Mouse (Mus musculus) 3134 (cell line): ENCODE results near the gene Tmem120b.

Source experiments
- DNase-seq: peaks from one replicate; pipeline ENCODE4 v3.0.0-alpha.2; 2011; ENCODE audit warnings: low spot score; ENCODE audit not compliant: insufficient read length; ENCODE audit errors: extremely low read depth

Gene Tmem120b

DNA sequence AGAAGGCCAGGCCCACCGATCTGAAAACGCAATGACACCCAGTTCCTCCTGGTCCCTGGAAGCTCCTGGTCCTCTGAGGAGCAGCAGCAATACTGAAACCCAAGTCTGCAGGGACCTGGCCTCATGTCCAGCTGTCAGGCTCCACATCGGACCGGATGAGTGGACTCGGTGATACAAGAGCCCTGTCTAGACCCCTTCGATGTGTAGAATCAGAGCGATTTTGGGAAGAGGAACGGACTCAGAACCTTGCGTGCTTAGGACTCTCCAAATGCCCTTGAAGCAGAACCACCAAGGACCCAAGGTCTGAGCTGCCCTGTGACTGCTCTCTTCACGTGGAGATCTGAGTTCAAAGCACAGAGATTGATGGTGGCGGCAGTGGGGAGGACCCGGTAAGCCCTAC is at the start of gene Tmem120b:
Tmem120b (plus strand) TSS at position 301 of the 400 bp plus-strand sequence.
- DNase-seq: no peak

GRCm38 (mm10) chr5:123019336-123020016 is 48.7 kb upstream of the Tmem120b start:
- no peak for DNase-seq

- no peak for DNase-seq
Observed at GRCm38 (mm10) chr5:123020426-123020825, 47.8 kb upstream of the Tmem120b start.

DNA sequence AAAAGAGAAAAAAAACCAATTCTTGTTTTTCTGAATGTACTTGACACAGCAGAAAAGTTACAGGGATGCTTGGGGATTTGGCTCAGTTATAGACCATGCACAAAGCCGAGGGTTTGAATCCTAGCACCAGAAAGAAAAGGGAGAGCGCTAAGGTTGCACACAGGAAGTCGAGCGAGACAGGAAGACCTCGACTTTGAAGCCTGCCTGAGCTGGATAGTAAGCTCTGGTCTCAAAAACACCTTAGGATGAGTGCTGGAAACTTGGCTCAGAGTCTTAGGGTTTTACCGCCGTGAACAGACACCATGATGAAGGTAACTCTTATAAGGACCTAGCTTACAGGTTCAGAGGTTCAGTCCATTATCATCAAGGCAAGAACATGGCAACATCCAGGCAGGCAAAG is 46.8 kb upstream of the Tmem120b start:
- no peak for DNase-seq

DNA sequence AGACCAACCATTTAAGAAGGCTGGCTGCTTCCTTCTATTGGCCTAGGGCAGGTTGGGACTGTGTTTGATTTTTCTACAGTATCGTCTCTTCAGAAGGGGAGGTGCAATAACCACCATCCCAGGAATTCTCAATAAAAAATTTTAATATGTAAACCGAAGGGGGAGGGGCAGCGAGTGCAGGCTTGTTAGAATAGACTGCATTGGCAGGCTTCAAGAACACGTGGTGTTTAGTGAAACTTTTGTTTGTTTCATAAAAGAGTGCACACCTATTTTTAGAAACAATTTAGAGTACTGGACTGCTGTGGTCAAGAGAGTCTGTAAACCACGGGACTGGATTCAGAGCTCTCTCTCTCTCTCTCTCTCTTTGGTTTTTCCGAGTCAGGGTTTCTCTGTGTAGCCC is 45.2 kb upstream of the Tmem120b start:
- DNase-seq: no peak

DNA sequence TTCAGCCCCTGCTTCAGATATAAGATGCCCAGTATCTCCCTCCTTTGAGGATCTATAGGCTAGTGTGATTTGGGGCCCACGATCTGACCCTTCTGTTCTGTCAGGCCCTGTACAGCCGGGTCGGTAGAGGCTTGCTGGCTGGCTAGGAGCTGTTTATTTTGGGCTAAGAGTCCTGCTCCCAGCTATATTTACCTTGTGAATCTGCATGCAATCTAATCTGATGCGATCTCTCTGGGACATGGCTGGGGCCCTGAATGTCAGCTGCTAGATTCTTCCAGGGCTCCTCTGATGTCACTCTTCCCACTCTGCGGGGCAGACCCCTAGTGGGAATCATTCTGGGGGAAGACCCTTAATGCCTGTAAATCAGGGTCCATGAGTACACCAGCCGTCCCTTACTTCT is 43.9 kb upstream of the Tmem120b start:
- DNase-seq: no peak

DNA sequence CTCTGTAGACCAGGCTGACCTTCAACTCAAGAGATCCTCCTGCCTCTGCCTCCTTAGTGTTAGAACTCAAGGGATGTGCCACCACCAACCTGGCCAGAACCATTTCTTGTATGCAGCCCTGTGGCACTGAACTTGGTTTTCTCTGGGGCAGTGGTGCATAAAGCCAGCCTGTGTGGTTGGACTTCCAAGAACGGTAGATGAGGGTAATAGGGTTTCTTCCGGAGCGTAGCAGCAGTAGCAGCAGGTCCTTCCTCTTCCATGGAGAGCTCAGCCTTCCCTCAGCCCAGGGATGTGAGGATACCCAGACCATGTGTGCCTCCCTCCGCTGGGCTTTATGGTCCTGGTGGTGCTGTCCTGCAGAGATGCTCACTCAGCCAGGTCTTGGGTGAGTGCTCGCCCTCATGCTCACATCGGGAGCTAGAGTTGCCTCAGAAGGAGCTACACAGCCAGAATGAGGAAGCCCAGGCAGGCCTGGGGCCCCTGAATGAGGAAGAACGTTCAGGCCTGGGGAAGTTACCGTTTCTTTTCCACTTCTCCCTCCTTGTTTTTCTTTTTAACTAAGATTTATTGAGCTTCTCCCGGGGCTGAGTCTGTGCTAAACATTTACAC is 43.1 kb upstream of the Tmem120b start:
- no peak for DNase-seq

- no peak for DNase-seq
Observed at GRCm38 (mm10) chr5:123026414-123026813, 41.8 kb upstream of the Tmem120b start.

DNA sequence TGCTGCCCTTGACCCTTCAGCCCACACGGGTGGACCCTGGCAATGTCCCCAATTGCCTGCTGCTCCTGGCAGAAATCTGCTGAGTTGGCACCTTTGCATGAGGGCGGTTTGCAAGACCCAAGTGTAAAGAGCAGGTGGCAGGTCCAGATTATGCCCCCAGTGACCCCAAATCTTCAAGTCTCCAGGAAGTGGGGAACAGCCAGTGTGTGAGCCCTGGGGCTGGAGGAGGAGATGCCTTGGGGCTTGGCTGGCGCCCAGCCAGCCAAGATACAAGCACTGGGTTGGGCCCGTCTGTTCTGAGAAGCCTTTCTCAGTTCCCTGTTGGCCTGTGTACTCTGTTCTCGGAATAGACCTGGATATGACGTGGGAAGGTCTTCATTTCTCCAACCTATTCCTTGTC is 40.8 kb upstream of the Tmem120b start:
- no peak for DNase-seq

GRCm38 (mm10) chr5:123029729-123030128 is 38.5 kb upstream of the Tmem120b start:
- DNase-seq: no peak

DNA sequence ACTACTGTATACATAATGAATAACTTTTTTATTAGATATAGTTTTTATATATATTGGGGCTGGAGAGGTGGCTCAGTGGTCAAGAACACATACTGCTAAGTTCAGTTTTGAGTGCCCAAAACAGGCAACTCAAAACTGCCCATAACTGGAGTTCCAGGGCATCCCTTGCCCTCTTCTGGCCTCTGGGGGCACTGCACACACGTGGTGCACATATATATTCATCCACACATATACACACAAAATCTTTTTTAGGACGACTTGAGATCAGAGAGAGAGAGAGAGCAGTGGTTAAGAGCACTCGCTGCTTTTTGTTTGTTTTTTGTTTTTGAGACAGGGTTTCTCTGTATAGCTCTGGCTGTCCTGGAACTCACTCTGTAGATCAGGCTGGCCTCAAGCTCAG is 36.9 kb upstream of the Tmem120b start:
- no peak for DNase-seq

- DNase-seq: no peak
Observed at GRCm38 (mm10) chr5:123033646-123034160, 34.5 kb upstream of the Tmem120b start.

DNA sequence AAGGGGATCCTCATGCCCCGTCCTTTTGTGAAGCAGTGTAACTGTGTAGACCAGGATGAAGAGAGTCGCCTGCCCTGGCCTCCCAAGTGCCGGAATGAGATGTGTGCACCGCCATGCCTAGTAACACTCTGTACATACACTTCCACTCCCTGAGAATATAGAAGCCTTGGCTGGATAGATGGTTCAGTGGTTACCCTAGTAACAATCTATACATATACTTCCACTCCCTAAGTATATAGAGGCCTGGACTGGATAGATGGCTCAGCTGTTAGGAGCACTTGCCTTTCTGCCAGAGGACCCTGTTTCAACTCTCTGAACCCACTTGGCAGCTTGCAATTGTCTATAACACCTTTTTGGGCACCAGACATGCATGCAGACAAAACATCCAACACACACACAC is 33.1 kb upstream of the Tmem120b start:
- no peak for DNase-seq

- DNase-seq: no peak
Observed at GRCm38 (mm10) chr5:123035564-123035963, 32.7 kb upstream of the Tmem120b start.

DNA sequence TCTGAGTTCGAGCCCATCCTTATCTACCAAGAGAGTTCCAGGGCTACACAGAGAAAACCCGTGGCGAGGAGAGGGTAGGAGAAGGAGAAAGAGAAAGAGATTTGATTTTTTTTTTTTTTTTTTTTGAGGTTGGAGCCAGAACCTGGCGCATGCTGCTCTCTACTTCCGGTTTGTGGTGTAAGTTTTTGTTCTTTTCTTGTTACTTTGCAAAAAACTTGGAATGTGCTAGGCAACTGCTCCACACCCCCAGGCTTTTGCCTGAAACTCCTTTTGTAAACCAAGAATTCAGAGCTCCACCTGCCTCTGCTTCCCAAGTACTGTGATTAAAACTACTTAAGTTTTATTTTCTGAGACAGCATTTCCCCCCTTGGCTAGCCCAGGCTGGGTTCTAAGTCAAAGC is 30.1 kb upstream of the Tmem120b start:
- no peak for DNase-seq

GRCm38 (mm10) chr5:123039120-123039752 is 29.0 kb upstream of the Tmem120b start:
- no peak for DNase-seq

- DNase-seq: no peak
Observed at GRCm38 (mm10) chr5:123040796-123041195, 27.4 kb upstream of the Tmem120b start.

DNA sequence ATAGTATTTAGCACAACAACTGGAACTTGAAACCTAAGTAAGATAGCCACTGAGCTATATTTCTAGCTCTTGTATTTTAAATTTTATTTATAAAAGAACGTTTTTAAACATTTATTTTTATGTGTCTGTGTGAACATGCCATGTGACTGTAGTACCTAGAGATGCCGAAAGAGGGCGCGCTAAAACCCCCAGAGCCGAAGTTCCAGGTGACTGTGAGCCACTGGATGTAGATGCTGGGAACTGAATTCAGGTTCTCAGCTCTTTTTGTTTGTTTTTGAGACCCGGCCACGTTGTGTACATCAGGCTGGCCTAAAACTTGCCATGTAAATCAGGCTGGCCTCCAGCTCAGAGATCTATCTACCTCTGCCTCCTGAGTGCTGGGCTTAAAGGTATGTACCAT is 24.4 kb upstream of the Tmem120b start:
- no peak for DNase-seq

DNA sequence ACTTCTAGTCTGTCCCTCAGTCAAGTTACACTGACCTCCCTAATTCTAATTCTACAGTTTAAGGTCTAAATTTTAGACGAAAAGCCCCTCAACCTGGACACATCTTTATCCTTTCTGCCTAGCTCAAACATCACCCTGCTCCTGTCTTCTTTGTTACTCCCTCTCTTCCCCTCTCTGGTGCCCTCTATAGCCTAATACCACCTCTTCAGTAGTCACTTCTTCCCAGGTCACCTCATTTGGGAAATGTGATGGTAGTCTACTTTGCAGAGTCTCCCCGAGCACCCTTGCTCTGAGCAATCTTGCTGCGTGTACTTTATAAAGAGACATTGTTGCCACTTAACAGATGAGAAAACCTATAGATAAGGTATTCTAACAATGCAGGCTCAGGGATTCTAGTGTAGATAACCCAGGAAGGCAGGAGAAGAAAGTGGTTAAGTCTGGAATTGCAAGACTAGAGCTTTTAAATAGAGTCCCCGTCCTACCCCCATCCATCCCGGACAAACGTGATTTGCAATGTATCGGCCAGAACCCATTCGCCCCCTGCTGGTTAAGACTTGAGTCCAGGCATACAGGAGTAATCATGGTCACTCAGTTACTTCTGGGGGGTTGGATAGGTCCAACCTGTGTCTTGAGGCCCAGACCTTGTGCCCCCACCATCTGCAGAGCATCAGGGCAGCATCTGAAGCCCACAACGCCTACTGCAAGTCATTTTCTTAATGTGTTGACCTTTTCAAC is 22.5 kb upstream of the Tmem120b start:
- DNase-seq: no peak

- no peak for DNase-seq
Observed at GRCm38 (mm10) chr5:123046916-123047315, 21.3 kb upstream of the Tmem120b start, which contains the start of gene Morn3. Morn3 (minus strand) TSS chr5:123047016.

DNA sequence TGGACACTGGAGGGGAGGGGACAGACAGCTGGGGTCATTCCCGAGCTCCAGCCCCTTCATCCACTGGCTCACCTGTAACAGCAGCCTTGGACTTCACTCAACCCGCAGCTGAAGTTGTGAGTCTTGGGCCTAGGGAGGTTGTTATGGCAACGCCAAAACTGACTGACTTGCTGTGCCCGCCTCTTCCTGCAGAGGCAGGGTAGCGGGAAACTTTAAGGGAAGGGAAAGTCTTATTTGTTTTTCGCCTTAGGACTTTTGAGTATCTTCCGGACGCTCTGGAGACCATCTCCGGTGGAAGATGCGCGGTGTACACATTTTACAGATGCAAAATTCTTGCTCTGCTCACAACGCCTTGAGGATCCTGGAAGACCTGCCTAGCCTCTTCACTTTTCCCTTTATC is 18.9 kb upstream of the Tmem120b start:
- DNase-seq: no peak
